Mouse (Mus musculus) stomach, embryonic 14.5 days (tissue): ENCODE measurements at regions not wholly inside any gene's neighbourhood (a gene's known extent, or its start where the extent isn't known, plus 50 kb on each side); places are given as distances from the start of the nearest gene placed in this dataset.

Experiments
- ATAC-seq: fragments of 200-750 bp; cut with Nextera tagmentation; 2 replicates; pipeline ENCODE4 v1.8.0; 2017; ENCODE audit warnings: low read depth, moderate TSS enrichment; ENCODE audit not compliant: insufficient number of reproducible peaks, insufficient read depth, low FRiP score
- H3K27ac ChIP-seq: fragments of 300-500 bp; sonication (generic); 2 replicates; pipeline ENCODE4 v1.5.1; 2014; ENCODE audit warnings: mild to moderate bottlenecking, low read length, moderate library complexity, mixed read lengths
- H3K27me3 ChIP-seq: fragments of 300-500 bp; sonication (generic); 2 replicates; pipeline ENCODE4 v1.6.1; 2014; ENCODE audit warnings: low read length, control low read depth, mixed read lengths; ENCODE audit not compliant: control insufficient read depth, insufficient read depth
- H3K36me3 ChIP-seq: fragments of 300-500 bp; sonication (generic); 2 replicates; pipeline ENCODE4 v1.6.1; 2014; ENCODE audit warnings: mild to moderate bottlenecking, control low read depth, low read length, moderate library complexity, mixed read lengths; ENCODE audit not compliant: control insufficient read depth, insufficient read depth
- H3K4me1 ChIP-seq: fragments of 300-500 bp; sonication (generic); 2 replicates; pipeline ENCODE4 v1.6.1; 2014; ENCODE audit warnings: low read length, control low read depth, mixed read lengths; ENCODE audit not compliant: control insufficient read depth, insufficient read depth
- H3K4me2 ChIP-seq: fragments of 300-500 bp; sonication (generic); replicated peaks from 2 replicates; pipeline ENCODE4 v1.6.1; 2014; ENCODE audit warnings: low read depth, low read length, control low read depth
- H3K4me3 ChIP-seq: fragments of 300-500 bp; sonication (generic); 2 replicates; pipeline ENCODE4 v1.5.1; 2014; ENCODE audit warnings: low read depth, low read length, control low read depth
- H3K9ac ChIP-seq: fragments of 300-500 bp; sonication (generic); replicated peaks from 2 replicates; pipeline ENCODE4 v1.6.1; 2014; ENCODE audit warnings: low read depth, mild to moderate bottlenecking, control low read depth, low read length, moderate library complexity, mixed read lengths
- H3K9me3 ChIP-seq: fragments of 300-500 bp; sonication (generic); 2 replicates; pipeline ENCODE4 v1.6.1; 2016; ENCODE audit warnings: low read depth, low read length, control low read depth; ENCODE audit not compliant: control insufficient read depth
- WGBS: fragments of 180-500 bp; shearing (Covaris S2); extraction: QIAGEN DNeasy Blood & Tissue Kit; methylation state at CpG from one replicate; pipeline ENCODE4 v1.1.7; 2014; 5-methylcytosine and 5-hydroxymethylcytosine counted together

GRCm38 (mm10) chr6:52368734-52369412 lies 55.6 kb downstream of the Evx1 start:
- Histone ChIP-seq H3K27ac (no peak overlapping the region), H3K27me3 (no peaks in the 10 kb centered on the region), H3K4me2 (no peak overlapping the region), H3K4me3 (no peak overlapping the region), H3K4me1 (peaks cover 8% of the 10 kb centered on the region; the same call in 1 of the 2 replicates), H3K9ac (no peak overlapping the region), H3K36me3 (no peaks in the 10 kb centered on the region), H3K9me3 (no peaks in the 10 kb centered on the region)
- ATAC-seq = no peak
- WGBS = 22% methylated on average over 12 of the region's 12 CpGs

GRCm38 (mm10) chr6:52370806-52371360 lies 57.6 kb downstream of the Evx1 start:
- Histone ChIP-seq H3K36me3 (no peaks in the 10 kb centered on the region), H3K9ac (no peak overlapping the region), H3K4me1 (peaks cover 8% of the 10 kb centered on the region; the same call in 1 of the 2 replicates), H3K27me3 (no peaks in the 10 kb centered on the region), H3K4me2 (no peak overlapping the region), H3K27ac (no peak overlapping the region), H3K4me3 (no peak overlapping the region), H3K9me3 (no peaks in the 10 kb centered on the region)
- no peak for ATAC-seq
- 91% methylated on average over 8 of the region's 8 CpGs for WGBS

- Histone ChIP-seq H3K9me3 (no peaks in the 10 kb centered on the region), H3K36me3 (no peaks in the 10 kb centered on the region), H3K9ac (no peak overlapping the region), H3K4me3 (no peak overlapping the region), H3K4me1 (0 out of 2 replicates have a peak, but pooled peaks cover 7% of the 10 kb centered on the region), H3K27ac (peak overlapping the region; percentile 45; the same call in 1 of the 2 replicates), H3K4me2 (no peak overlapping the region), H3K27me3 (no peaks in the 10 kb centered on the region)
- 43% methylated on average over 3 of the region's 3 CpGs for WGBS
- ATAC-seq = no peak
These were observed 65.8 kb downstream of the Evx1 start for GRCm38 (mm10) chr6:52379146-52379545.

- 20% methylated on average over 5 of the region's 5 CpGs for WGBS
- no peaks in the 10 kb centered on the region for H3K9me3 ChIP-seq
- no peaks in the 10 kb centered on the region for H3K36me3 ChIP-seq
- no peaks in the 10 kb centered on the region for H3K27me3 ChIP-seq
- H3K4me1 ChIP-seq = 0 out of 2 replicates have a peak, but pooled peaks cover 7% of the 10 kb centered on the region
- H3K9ac ChIP-seq = no peak overlapping the region
- peak; percentile 63; the same call in 1 of the 2 replicates for ATAC-seq
- no peak overlapping the region for H3K4me3 ChIP-seq
- peak overlapping the region; percentile 10; the same call in 1 of the 2 replicates for H3K27ac ChIP-seq
- no peak overlapping the region for H3K4me2 ChIP-seq
These were observed 66.3 kb downstream of the Evx1 start for GRCm38 (mm10) chr6:52379588-52379987.

GRCm38 (mm10) chr6:52385044-52385443 lies 71.7 kb downstream of the Evx1 start:
- H3K27me3 ChIP-seq = no peaks in the 10 kb centered on the region
- 92% methylated on average over 2 of the region's 2 CpGs for WGBS
- H3K9me3 ChIP-seq = no peaks in the 10 kb centered on the region
- H3K27ac ChIP-seq = no peak overlapping the region
- H3K9ac ChIP-seq = no peak overlapping the region
- H3K4me1 ChIP-seq = no peaks in the 10 kb centered on the region
- H3K4me3 ChIP-seq = no peak overlapping the region
- no peak for ATAC-seq
- H3K4me2 ChIP-seq = no peak overlapping the region
- H3K36me3 ChIP-seq = no peaks in the 10 kb centered on the region

DNA sequence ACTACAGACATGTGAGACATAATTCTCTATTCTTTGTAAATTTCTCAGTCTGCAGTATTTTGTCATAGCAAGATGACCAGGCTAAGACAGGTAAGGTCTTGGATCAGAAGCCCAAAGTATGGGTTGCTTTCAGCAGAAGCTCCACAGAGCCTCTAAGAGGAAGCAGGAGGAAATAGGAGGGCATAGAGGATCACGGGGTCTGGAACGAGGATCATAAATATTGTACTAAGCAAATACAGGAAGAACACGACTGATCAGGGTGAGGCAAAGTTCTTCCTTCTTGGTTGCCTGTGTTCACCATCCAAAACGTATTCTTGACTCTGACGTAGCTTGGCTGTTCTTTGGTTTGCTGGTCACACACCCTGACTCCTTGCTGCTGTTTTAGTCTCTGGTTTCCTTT lies 88.1 kb downstream of the Evx1 start:
- no peak overlapping the region for H3K9ac ChIP-seq
- no peak for ATAC-seq

GRCm38 (mm10) chr6:52409991-52410390 lies 96.7 kb downstream of the Evx1 start:
- ATAC-seq = no peak

More for the DNA sequence above, 88.1 kb downstream of the Evx1 start:
- no peak overlapping the region for H3K4me2 ChIP-seq
- 64% methylated on average over 5 of the region's 5 CpGs for WGBS
- H3K27me3 ChIP-seq = no peaks in the 10 kb centered on the region
- no peak overlapping the region for H3K4me3 ChIP-seq
- H3K9me3 ChIP-seq = no peaks in the 10 kb centered on the region
- no peaks in the 10 kb centered on the region for H3K4me1 ChIP-seq
- no peak overlapping the region for H3K27ac ChIP-seq
- H3K36me3 ChIP-seq = no peaks in the 10 kb centered on the region

DNA sequence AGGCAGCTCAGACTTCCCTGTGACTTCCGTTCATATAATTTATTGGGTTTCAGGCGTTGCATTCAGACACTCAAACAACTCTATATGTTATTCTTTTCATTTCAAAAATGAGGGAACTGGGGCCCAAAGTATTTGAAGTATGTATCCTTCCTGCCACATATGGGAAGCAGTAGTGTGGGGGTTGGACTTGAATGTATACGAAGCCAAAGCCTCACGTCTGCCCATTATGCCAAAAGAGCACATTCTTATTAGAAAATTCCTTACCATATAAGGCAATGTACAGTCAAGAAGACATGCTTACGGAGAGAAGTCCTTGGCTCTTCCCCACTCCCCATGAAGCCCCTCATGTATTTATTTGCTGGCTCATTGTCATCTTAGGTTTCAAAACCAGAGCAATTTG lies 97.4 kb downstream of the Evx1 start:
- 34% methylated on average over 5 of the region's 5 CpGs for WGBS
- Histone ChIP-seq H3K4me1 (0 out of 2 replicates have a peak, but pooled peaks cover 6% of the 10 kb centered on the region), H3K36me3 (no peaks in the 10 kb centered on the region), H3K4me3 (no peak overlapping the region), H3K9ac (no peak overlapping the region), H3K4me2 (no peak overlapping the region), H3K9me3 (no peaks in the 10 kb centered on the region), H3K27ac (no peak overlapping the region), H3K27me3 (no peaks in the 10 kb centered on the region)
- no peak for ATAC-seq

More at GRCm38 (mm10) chr6:52409991-52410390, 96.7 kb downstream of the Evx1 start:
- Histone ChIP-seq H3K27ac (no peak overlapping the region), H3K36me3 (no peaks in the 10 kb centered on the region), H3K9ac (no peak overlapping the region), H3K4me3 (no peak overlapping the region), H3K4me2 (no peak overlapping the region), H3K4me1 (0 out of 2 replicates have a peak, but pooled peaks cover 6% of the 10 kb centered on the region), H3K27me3 (no peaks in the 10 kb centered on the region), H3K9me3 (no peaks in the 10 kb centered on the region)
- 92% methylated on average over 4 of the region's 4 CpGs for WGBS
